Mouse (Mus musculus) C2C12 (cell line): ENCODE measurements around the gene Kmt2d. TPM values are rescaled to one million over a fixed set of nuclear protein-coding genes. Genes with fewer than 3 reads are reported as not detected.
A peak's percentile ranks its signal among the peaks of the same experiment; 100 is the strongest.

Experiments
- H3K27me3 ChIP-seq: one replicate; pipeline ENCODE4 v1.6.1; 2011; ENCODE audit not compliant: control insufficient read depth, insufficient read depth, insufficient read length
- H3K36me3 ChIP-seq: one replicate; pipeline ENCODE4 v1.6.1; 2011; ENCODE audit not compliant: control insufficient read depth, insufficient read depth
- H3K4me3 ChIP-seq: one replicate; pipeline ENCODE4 v1.5.1; 2011; ENCODE audit warnings: mild to moderate bottlenecking, control low read depth; ENCODE audit not compliant: poor library complexity, insufficient read depth, severe bottlenecking
- H3K79me2 ChIP-seq: one replicate; pipeline ENCODE4 v1.6.1; 2011; ENCODE audit not compliant: control insufficient read depth, insufficient read depth
- H3K79me3 ChIP-seq: one replicate; pipeline ENCODE4 v1.6.1; 2011; ENCODE audit warnings: low read depth, control low read depth
- H3ac ChIP-seq: one replicate; pipeline ENCODE3; 2011; ENCODE audit warnings: low read depth; ENCODE audit not compliant: control insufficient read depth, insufficient read length
- CEBPB ChIP-seq: IDR thresholded peaks from one replicate; pipeline ENCODE4 v1.6.1; 2011; ENCODE audit warnings: low read depth, mild to moderate bottlenecking, control low read depth, moderate library complexity
- CTCF ChIP-seq: IDR thresholded peaks from one replicate; pipeline ENCODE4 v1.5.1; 2011; ENCODE audit not compliant: control insufficient read depth, insufficient read depth, insufficient read length
- FOSL1 ChIP-seq: IDR thresholded peaks from one replicate; pipeline ENCODE4 v1.8.0; 2011; ENCODE audit warnings: mild to moderate bottlenecking, low read length; ENCODE audit not compliant: poor library complexity, insufficient read depth, severe bottlenecking
- MAX ChIP-seq: IDR thresholded peaks from one replicate; pipeline ENCODE4 v1.6.1; 2011; ENCODE audit warnings: mild to moderate bottlenecking, control low read depth
- MYOD1 ChIP-seq: IDR thresholded peaks from one replicate; pipeline ENCODE4 v1.6.1; 2011; ENCODE audit warnings: low read depth; ENCODE audit not compliant: control insufficient read depth, insufficient read length
- MYOG ChIP-seq: IDR thresholded peaks from one replicate; pipeline ENCODE4 v1.6.1; 2011; ENCODE audit not compliant: control insufficient read depth, insufficient read length; ENCODE audit errors: extremely low read depth
- USF1 ChIP-seq: IDR thresholded peaks from one replicate; pipeline ENCODE4 v1.6.1; 2011; ENCODE audit warnings: low read depth, mild to moderate bottlenecking, control low read depth, moderate library complexity
- polyA plus RNA-seq: library from polyadenylated mRNA; unstranded; fragments of >200 nt; fragmentation: generic; extraction: Trizol; gene quantifications from one replicate; pipeline ENCODE4 v1.2.1, GENCODE M21; 2012; ENCODE audit warnings: missing spikeins

Gene Kmt2d
- polyA plus RNA-seq, 1 experiment: 23.8 TPM

DNA sequence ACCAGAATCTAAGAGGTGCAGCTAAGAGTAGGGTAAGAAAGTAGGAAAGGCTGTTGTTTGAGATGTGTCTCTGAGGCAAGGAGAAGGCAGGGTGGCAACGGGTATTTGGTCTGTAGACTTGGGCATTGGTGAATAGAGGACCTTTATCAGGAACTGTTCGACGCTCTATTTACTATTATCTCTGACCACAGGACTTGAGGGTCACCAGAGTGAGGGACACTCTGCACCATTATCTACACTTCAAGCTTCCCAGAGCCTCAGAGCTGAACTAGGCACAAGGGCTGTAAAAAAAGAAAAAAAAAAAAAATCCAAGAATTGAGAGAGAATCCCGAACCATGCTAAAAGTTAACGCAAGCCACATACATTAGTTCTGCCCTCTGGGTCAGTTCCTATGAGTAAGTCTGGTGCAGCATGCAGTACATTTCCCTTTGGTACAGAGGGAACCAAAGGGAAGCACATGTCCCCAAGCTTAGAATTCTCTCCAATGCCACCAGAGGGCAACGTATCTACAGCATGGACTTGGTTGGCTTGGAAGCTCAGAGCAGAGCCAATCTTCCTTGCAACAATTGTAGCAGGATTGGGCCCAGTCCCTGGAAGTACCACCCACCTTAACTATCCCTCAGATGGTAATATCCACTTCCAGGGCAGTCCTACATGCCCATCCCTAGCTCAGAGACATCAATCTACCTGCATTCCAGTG lies 21.1 kb upstream of the Kmt2d start:
- Histone ChIP-seq H3K36me3 (no peaks in the 10 kb centered on the region), H3K79me3 (no peaks in the 10 kb centered on the region), H3ac (no peak overlapping the region), H3K27me3 (peaks cover 4% of the 10 kb centered on the region), H3K79me2 (no peaks in the 10 kb centered on the region), H3K4me3 (no peak overlapping the region)
- TF ChIP-seq MAX (peak; percentile 96), CTCF (peak; percentile 68), MYOG (no peak)

DNA sequence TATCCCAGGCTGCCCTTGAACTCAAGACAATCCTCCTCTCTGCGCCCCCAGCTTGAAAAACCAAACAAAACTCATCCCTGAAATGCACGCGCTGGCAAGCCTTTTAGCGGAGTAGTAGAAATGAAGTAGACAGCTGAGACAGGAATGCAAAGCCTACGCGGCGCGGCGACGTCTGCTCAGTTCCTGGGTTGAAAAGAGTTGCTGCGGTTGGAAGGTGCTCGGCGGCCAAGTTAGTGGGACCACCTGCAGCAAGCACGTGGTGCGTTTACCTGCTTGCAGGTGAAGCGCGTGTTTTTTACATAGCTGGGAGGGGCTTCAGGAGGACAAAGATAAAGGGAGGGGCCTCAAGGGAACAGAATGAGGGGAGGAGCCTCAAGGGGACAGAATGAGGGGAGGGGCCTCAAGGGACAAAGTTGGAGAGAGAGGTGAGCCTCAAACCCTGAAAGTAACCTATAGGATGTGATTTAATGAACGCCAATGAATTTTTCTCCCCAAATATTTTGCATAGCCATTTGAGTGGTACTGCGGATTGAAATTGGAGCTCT lies 20.3 kb upstream of the Kmt2d start:
- H3K79me2 ChIP-seq: no peaks in the 10 kb centered on the region
- peaks cover 4% of the 10 kb centered on the region for H3K27me3 ChIP-seq
- no peaks in the 10 kb centered on the region for H3K36me3 ChIP-seq
- H3K4me3 ChIP-seq: no peak overlapping the region
- no peaks in the 10 kb centered on the region for H3K79me3 ChIP-seq
- no peak overlapping the region for H3ac ChIP-seq
- TF ChIP-seq MYOG (no peak), MAX (no peak), MYOD1 (no peak), CTCF (no peak)

DNA sequence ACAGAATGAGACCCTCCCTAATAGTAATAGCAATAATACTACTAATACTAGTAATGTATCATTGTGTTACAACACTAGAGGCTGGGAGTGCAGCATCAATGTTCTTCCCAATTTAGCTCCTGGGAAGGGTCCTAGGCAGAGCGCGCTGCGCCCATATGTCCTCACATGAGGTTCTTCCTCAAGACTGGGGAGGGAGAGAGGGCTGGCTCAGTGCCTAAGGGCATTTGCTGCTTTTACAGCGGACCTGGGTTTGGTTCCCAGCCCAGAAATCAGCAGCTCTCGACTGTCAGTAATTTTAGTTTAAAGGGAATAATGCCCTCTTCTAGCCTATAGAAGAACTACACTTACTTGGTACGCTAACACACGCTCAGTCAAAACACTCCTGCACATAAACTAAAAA lies 16.5 kb upstream of the Kmt2d start:
- Histone ChIP-seq H3ac (no peak overlapping the region), H3K79me3 (no peaks in the 10 kb centered on the region), H3K36me3 (no peaks in the 10 kb centered on the region), H3K4me3 (no peak overlapping the region), H3K79me2 (no peaks in the 10 kb centered on the region), H3K27me3 (no peaks in the 10 kb centered on the region)
- TF ChIP-seq CTCF: no peak

DNA sequence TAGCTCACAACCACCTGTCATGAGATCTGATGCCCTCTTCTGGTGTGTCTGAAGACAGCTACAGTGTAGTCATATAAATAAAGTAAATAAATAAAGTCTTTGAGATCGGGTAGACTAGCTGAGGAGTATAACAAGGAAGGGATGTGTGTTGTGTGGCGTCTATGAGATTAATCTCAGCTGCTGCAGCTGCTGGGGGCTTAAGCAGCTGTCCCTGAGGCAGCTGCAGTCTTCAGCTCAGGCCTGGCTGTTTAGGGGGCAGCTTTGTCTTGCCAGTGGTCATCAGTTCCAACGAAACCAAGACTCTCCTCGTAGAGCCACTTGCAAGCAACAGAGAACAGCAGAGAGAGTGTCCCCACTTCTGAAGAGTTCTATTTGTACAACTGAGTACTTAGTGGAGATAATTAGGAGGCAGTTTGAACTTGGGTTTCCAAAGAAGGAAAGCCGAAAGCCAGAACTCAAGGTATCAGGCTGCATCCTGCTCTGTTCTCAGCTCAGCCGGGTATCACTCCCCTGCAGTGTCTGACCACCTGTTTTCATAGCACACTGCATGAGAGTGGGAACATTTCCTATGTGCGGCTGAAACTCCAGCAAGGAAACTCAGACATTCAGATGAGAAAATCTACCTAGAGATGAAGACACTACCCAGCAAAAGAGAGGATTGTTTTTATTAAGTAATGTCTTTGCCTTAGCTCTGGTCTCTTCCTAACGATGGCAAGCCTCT lies 15.8 kb upstream of the Kmt2d start:
- H3K79me3 ChIP-seq: no peaks in the 10 kb centered on the region

DNA sequence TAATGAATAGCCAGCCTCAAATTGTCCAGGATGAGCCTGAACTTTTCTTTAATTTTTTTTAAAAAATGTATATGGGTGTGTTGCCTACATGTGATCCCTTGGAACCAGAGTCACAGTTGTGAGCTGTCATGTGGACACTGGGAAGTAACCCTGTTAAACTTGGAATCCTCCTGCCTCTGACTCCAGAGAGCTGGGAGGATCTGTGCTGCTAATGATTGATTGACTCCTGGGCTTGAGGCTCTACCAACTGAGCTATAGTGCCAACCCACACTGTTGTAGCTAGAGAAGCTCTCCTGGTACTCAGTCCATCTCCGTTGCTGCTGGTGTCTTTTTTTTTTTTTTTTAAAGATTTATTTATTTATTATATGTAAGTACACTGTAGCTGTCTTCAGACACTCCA lies 13.1 kb upstream of the Kmt2d start:
- Histone ChIP-seq H3K79me2 (peaks cover 15% of the 10 kb centered on the region), H3ac (no peak overlapping the region), H3K79me3 (peaks cover 5% of the 10 kb centered on the region), H3K36me3 (peaks cover 2% of the 10 kb centered on the region), H3K27me3 (no peaks in the 10 kb centered on the region), H3K4me3 (no peak overlapping the region)
- TF ChIP-seq MAX (no peak), MYOD1 (no peak), USF1 (no peak), MYOG (no peak), CEBPB (no peak), FOSL1 (no peak), CTCF (no peak)

More for the DNA sequence above, 15.8 kb upstream of the Kmt2d start:
- Histone ChIP-seq H3ac (no peak overlapping the region), H3K79me2 (no peaks in the 10 kb centered on the region), H3K27me3 (no peaks in the 10 kb centered on the region), H3K36me3 (no peaks in the 10 kb centered on the region), H3K4me3 (no peak overlapping the region)
- TF ChIP-seq MYOG: no peak
- no peak for TF ChIP-seq CEBPB
- TF ChIP-seq MAX: no peak
- TF ChIP-seq USF1: no peak
- TF ChIP-seq MYOD1: no peak
- TF ChIP-seq FOSL1: no peak
- TF ChIP-seq CTCF: no peak

DNA sequence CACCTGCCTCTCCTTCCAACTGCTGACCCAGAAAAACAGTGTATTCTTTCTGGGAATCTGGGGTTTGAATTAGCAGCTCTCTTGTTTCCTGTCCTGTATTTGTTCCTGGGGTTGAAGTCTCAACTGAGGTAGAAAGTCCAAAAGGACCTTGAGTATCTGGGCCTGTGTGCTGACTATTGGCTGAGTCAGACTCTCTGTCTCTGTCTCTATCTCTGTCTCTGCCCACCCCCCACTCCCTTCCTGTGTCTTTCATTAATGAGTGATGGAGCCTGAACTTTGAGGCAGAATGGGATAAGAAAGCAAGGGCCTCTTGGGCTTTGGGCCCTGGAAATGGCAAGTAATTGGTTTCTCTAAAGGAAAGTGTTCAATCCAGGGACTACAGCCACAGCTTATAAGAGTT lies 12.7 kb upstream of the Kmt2d start:
- H3K79me2 ChIP-seq: peaks cover 19% of the 10 kb centered on the region
- H3K79me3 ChIP-seq: peaks cover 5% of the 10 kb centered on the region
- no peaks in the 10 kb centered on the region for H3K27me3 ChIP-seq
- no peak overlapping the region for H3ac ChIP-seq
- TF ChIP-seq MYOD1 (no peak), USF1 (no peak), FOSL1 (no peak), MYOG (no peak), CEBPB (no peak), CTCF (no peak), MAX (no peak)
- peaks cover 7% of the 10 kb centered on the region for H3K36me3 ChIP-seq
- no peak overlapping the region for H3K4me3 ChIP-seq
